8 mouse cellular contexts compared by ENCODE assay signal in genomic region chr4:151981363-151981762, GRCm38 (mm10). TPM values are rescaled to one million over a fixed set of nuclear protein-coding genes. Genes with fewer than 3 reads are reported as not detected.
DNase-seq lines count a peak whose midpoint lies in the region; ATAC-seq lines count a peak whose summit lies in the region.

No protein-coding gene starts in this region.

- peaks cover 59% of the 10 kb centered on the region for H3K36me3 ChIP-seq in intestine, embryonic 14.5 days (ENCODE audit: control insufficient read depth, insufficient read depth, low read length)
- H3K36me3 ChIP-seq in midbrain, embryonic 11.5 days (ENCODE audit: control insufficient read depth, insufficient read depth, low read length), result peaks cover 10% of the 10 kb centered on the region

- no peaks in the 10 kb centered on the region for H3K9me3 ChIP-seq in intestine, embryonic 14.5 days (ENCODE audit: control insufficient read depth, low read length)
- H3K9me3 ChIP-seq in midbrain, embryonic 11.5 days (ENCODE audit: control insufficient read depth, low read length), result no peaks in the 10 kb centered on the region

- no peaks in the 10 kb centered on the region for H3K27me3 ChIP-seq in intestine, embryonic 14.5 days (replicated peaks; ENCODE audit: control insufficient read depth, insufficient read depth, low read length)
- H3K27me3 ChIP-seq in midbrain, embryonic 11.5 days (ENCODE audit: control insufficient read depth, insufficient read depth, low read length), result no peaks in the 10 kb centered on the region

- no peaks in the 10 kb centered on the region for H3K4me1 ChIP-seq in intestine, embryonic 14.5 days (replicated peaks; ENCODE audit: control insufficient read depth, insufficient read depth, low read length)
- peaks cover 6% of the 10 kb centered on the region for H3K4me1 ChIP-seq in midbrain, embryonic 11.5 days (ENCODE audit: control insufficient read depth, insufficient read depth, low read length)

- ATAC-seq in intestine, embryonic 14.5 days (replicated peaks; ENCODE audit: low FRiP score, low TSS enrichment, low read depth), result peak; percentile 67
- ATAC-seq in midbrain, embryonic 11.5 days (ENCODE audit: low FRiP score), result peak; percentile 68

- no peak overlapping the region for H3K4me3 ChIP-seq in intestine, embryonic 14.5 days (ENCODE audit: low read depth, low read length)
- H3K4me3 ChIP-seq in midbrain, embryonic 11.5 days (ENCODE audit: low read depth, low read length), result no peak overlapping the region

- H3K4me2 ChIP-seq in intestine, embryonic 14.5 days (ENCODE audit: low read length), result no peak overlapping the region
- H3K4me2 ChIP-seq in midbrain, embryonic 11.5 days, result no peak overlapping the region

- no peak overlapping the region for H3K9ac ChIP-seq in intestine, embryonic 14.5 days (ENCODE audit: low read length)
- no peak overlapping the region for H3K9ac ChIP-seq in midbrain, embryonic 11.5 days (ENCODE audit: low read length)

- intact Hi-C loops in left cerebral cortex, postnatal 36 days (cut with DNase I), result loop anchor here (2.0 kb wide), 1 partner anchor 49 kb away; no protein-coding TSS in a partner anchor

- no peak overlapping the region for H3K27ac ChIP-seq in intestine, embryonic 14.5 days (ENCODE audit: low read depth)
- H3K27ac ChIP-seq in midbrain, embryonic 11.5 days (ENCODE audit: low read depth, low read length), result no peak overlapping the region

- peak; percentile 86 for DNase-seq in adrenal gland, adult 2 months
- peak; percentile 89 for DNase-seq in embryo, embryonic 10.5 days (ENCODE audit: low spot score)
- DNase-seq in gastrocnemius, postnatal 25 days, result peak; percentile 77
- peak; percentile 91 for DNase-seq in intestine, embryonic 14.5 days (ENCODE audit: low spot score)
- peak; percentile 77 to 78 for DNase-seq in left cerebral cortex, postnatal 36 days (ENCODE audit: low spot score in 2 of 2)
- DNase-seq in midbrain, embryonic 11.5 days (ENCODE audit: low spot score, missing footprints), result peak; percentile 98
- peak; percentile 81 for DNase-seq in right cerebral cortex, postnatal 4 days
- DNase-seq in urinary bladder, postnatal 4 days (ENCODE audit: low spot score in 2 of 2), result peak; percentile 72 to 87

- 17% methylated on average over 5 of the region's 5 CpGs for WGBS in intestine, embryonic 14.5 days
- 14% methylated on average over 5 of the region's 5 CpGs for WGBS in midbrain, embryonic 11.5 days

RNA-seq across cellular contexts. Expression of gene Thap3, which starts 7.4 kb away (rescaled TPM):
- 10 to 100 TPM; 13.8 to 24.1 TPM for total RNA-seq in adrenal gland, adult 2 months (2021)
- 64.6 and 88.7 TPM in 2 replicates for polyA plus RNA-seq in adrenal gland, adult 2 months (2012; rRNA removed)
- total RNA-seq in gastrocnemius, postnatal 25 days (2021), result 10 to 100 TPM; 27.5 to 29.3 TPM
- 29.8 and 34.0 TPM in 2 replicates for polyA plus RNA-seq in intestine, embryonic 14.5 days (2014; fragmentation: Nextera tagmentation; extraction: Ambion mirVana)
- 10 to 100 TPM; 15.2 to 21.8 TPM for total RNA-seq in left cerebral cortex, postnatal 36 days (2021)
- 21.9 and 24.6 TPM in 2 replicates for polyA plus RNA-seq in midbrain, embryonic 11.5 days (2014; fragmentation: Nextera tagmentation; extraction: Ambion mirVana)

RNA-seq across cellular contexts. Expression of gene Phf13, which starts 14.7 kb away (rescaled TPM):
- 10 to 100 TPM; 12.1 to 14.2 TPM for total RNA-seq in adrenal gland, adult 2 months (2021)
- 22.8 and 24.3 TPM in 2 replicates for polyA plus RNA-seq in adrenal gland, adult 2 months (2012; rRNA removed)
- total RNA-seq in gastrocnemius, postnatal 25 days (2021), result 1 to 10 TPM; 2.8 to 3.4 TPM
- polyA plus RNA-seq in intestine, embryonic 14.5 days (2014; fragmentation: Nextera tagmentation; extraction: Ambion mirVana), result 23.1 and 24.5 TPM in 2 replicates
- 10 to 100 TPM; 11.3 to 16.5 TPM for total RNA-seq in left cerebral cortex, postnatal 36 days (2021)
- 21.5 and 22.9 TPM in 2 replicates for polyA plus RNA-seq in midbrain, embryonic 11.5 days (2014; fragmentation: Nextera tagmentation; extraction: Ambion mirVana)

RNA-seq across cellular contexts. Expression of gene Klhl21, which starts 27.2 kb away (rescaled TPM):
- total RNA-seq in adrenal gland, adult 2 months (2021), result 10 to 100 TPM; 17.8 to 23.7 TPM
- 70.8 and 71.2 TPM in 2 replicates for polyA plus RNA-seq in adrenal gland, adult 2 months (2012; rRNA removed)
- total RNA-seq in gastrocnemius, postnatal 25 days (2021), result 10 to 100 TPM; 56.9 to 66.5 TPM
- polyA plus RNA-seq in intestine, embryonic 14.5 days (2014; fragmentation: Nextera tagmentation; extraction: Ambion mirVana), result 5.9 and 6.1 TPM in 2 replicates
- total RNA-seq in left cerebral cortex, postnatal 36 days (2021), result 10 to 100 TPM; 14.4 to 18.0 TPM
- polyA plus RNA-seq in midbrain, embryonic 11.5 days (2014; fragmentation: Nextera tagmentation; extraction: Ambion mirVana), result 2.0 and 2.6 TPM in 2 replicates

RNA-seq across cellular contexts. Expression of gene Zbtb48, which starts 46.1 kb away (rescaled TPM):
- total RNA-seq in adrenal gland, adult 2 months (2021), result 10 to 100 TPM in 1 of 2 experiments, 1 to 10 TPM in 1; 7.9 to 10.2 TPM
- polyA plus RNA-seq in adrenal gland, adult 2 months (2012; rRNA removed), result 9.1 and 10.5 TPM in 2 replicates
- total RNA-seq in gastrocnemius, postnatal 25 days (2021), result 1 to 10 TPM; 2.5 TPM
- 16.3 and 28.0 TPM in 2 replicates for polyA plus RNA-seq in intestine, embryonic 14.5 days (2014; fragmentation: Nextera tagmentation; extraction: Ambion mirVana)
- 10 to 100 TPM; 10.3 to 13.3 TPM for total RNA-seq in left cerebral cortex, postnatal 36 days (2021)
- 21.1 and 22.5 TPM in 2 replicates for polyA plus RNA-seq in midbrain, embryonic 11.5 days (2014; fragmentation: Nextera tagmentation; extraction: Ambion mirVana)

RNA-seq across cellular contexts. Expression of gene Dnajc11, which starts 47.9 kb away (rescaled TPM):
- 100 to 1,000 TPM in 1 of 2 experiments, 10 to 100 TPM in 1; 97.7 to 103 TPM for total RNA-seq in adrenal gland, adult 2 months (2021)
- polyA plus RNA-seq in adrenal gland, adult 2 months (2012; rRNA removed), result 84.5 and 107 TPM in 2 replicates
- 10 to 100 TPM; 59.3 to 68.8 TPM for total RNA-seq in gastrocnemius, postnatal 25 days (2021)
- polyA plus RNA-seq in intestine, embryonic 14.5 days (2014; fragmentation: Nextera tagmentation; extraction: Ambion mirVana), result 72.7 and 76.7 TPM in 2 replicates
- 10 to 100 TPM; 66.0 to 69.2 TPM for total RNA-seq in left cerebral cortex, postnatal 36 days (2021)
- polyA plus RNA-seq in midbrain, embryonic 11.5 days (2014; fragmentation: Nextera tagmentation; extraction: Ambion mirVana), result 79.3 and 86.8 TPM in 2 replicates
